Mouse (Mus musculus) C3H10T1/2 (cell line): Measurements from ENCODE around the gene Plp2. TPM values are rescaled to one million over a fixed set of nuclear protein-coding genes. Genes with fewer than 3 reads are reported as not detected.

Experiments used
- polyA plus RNA-seq, 2 experiments: library from polyadenylated mRNA; unstranded; fragments of >200 nt; fragmentation: generic; extraction: Trizol; gene quantifications; one replicate each; pipeline ENCODE4 v1.2.1; 2012; ENCODE audit warnings: missing spikeins in 2 of 2

The Plp2 gene
- polyA plus RNA-seq, result 100 to 1,000 TPM; 442 to 683 TPM

GRCm38 (mm10) chrX:7670921-7671623, at the start of gene Plp2:
TSS of gene Plp2 (minus strand) at chrX:7671390.

GRCm38 (mm10) chrX:7714135-7714899, 43.1 kb upstream of the Plp2 start, which contains the start of gene Wdr45:
TSS of gene Wdr45 (plus strand) at chrX:7714333.

GRCm38 (mm10) chrX:7696954-7697381, 25.8 kb upstream of the Plp2 start, which contains the start of gene Gpkow:
TSS of gene Gpkow (plus strand) at chrX:7697131.

GRCm38 (mm10) chrX:7680864-7681263, 9.7 kb upstream of the Plp2 start, which contains the start of gene Magix:
TSS of gene Magix (minus strand) at chrX:7681251.

GRCm38 (mm10) chrX:7657221-7657639, 14.0 kb downstream of the Plp2 start, which contains the start of gene Prickle3:
TSS of gene Prickle3 (plus strand) at chrX:7657260.

GRCm38 (mm10) chrX:7638401-7639091, 32.6 kb downstream of the Plp2 start, which contains the start of gene Syp:
TSS of gene Syp (plus strand) at chrX:7638471.

Other genes starting within 250 kb of the Plp2 start
- gene Foxp3, start 97.7 kb downstream of the Plp2 start, polyA plus RNA-seq, result under 1 TPM; 0.12 to 0.41 TPM
- 1 to 10 TPM; 1.5 to 4.1 TPM for gene Ppp1r3f, start 97.1 kb downstream of the Plp2 start, polyA plus RNA-seq
- gene Ccdc22, start 65.9 kb downstream of the Plp2 start, polyA plus RNA-seq, result 10 to 100 TPM; 26.1 to 46.2 TPM
- under 1 TPM in 1 of 2 experiments, not detected in 1; 0.01 TPM for gene Cacna1f, start 64.3 kb downstream of the Plp2 start, polyA plus RNA-seq
- gene Syp, start 32.9 kb downstream of the Plp2 start, polyA plus RNA-seq, result under 1 TPM; 0.22 to 0.81 TPM
- gene Prickle3, start 14.1 kb downstream of the Plp2 start, polyA plus RNA-seq, result under 1 TPM; 0.16 to 0.66 TPM
- gene Magix, start 9.9 kb upstream of the Plp2 start, polyA plus RNA-seq, result under 1 TPM; 0.01 to 0.20 TPM
- 10 to 100 TPM in 1 of 2 experiments, 1 to 10 TPM in 1; 2.5 to 11.5 TPM for gene Gpkow, start 25.7 kb upstream of the Plp2 start, polyA plus RNA-seq
- 10 to 100 TPM; 15.4 to 54.3 TPM for gene Wdr45, start 42.9 kb upstream of the Plp2 start, polyA plus RNA-seq
- under 1 TPM in 1 of 2 experiments, not detected in 1; 0.24 TPM for gene Gm45208, start 50.9 kb upstream of the Plp2 start, polyA plus RNA-seq
- gene Praf2, start 57.0 kb upstream of the Plp2 start, polyA plus RNA-seq, result 100 to 1,000 TPM; 113 to 154 TPM
- 1 to 10 TPM; 2.4 to 7.6 TPM for gene Ccdc120, start 79.5 kb upstream of the Plp2 start, polyA plus RNA-seq
- gene Tfe3, start 91.2 kb upstream of the Plp2 start, polyA plus RNA-seq, result 10 to 100 TPM; 32.8 to 42.6 TPM
- gene Gripap1, start 118.4 kb upstream of the Plp2 start, polyA plus RNA-seq, result 10 to 100 TPM in 1 of 2 experiments, 1 to 10 TPM in 1; 5.9 to 35.2 TPM
- gene Kcnd1, start 150.9 kb upstream of the Plp2 start, polyA plus RNA-seq, result 1 to 10 TPM in 1 of 2 experiments, under 1 TPM in 1; 0.34 to 4.5 TPM
- gene Otud5, start 170.0 kb upstream of the Plp2 start, polyA plus RNA-seq, result 10 to 100 TPM; 21.4 to 48.2 TPM
- 1 to 10 TPM in 1 of 2 experiments, under 1 TPM in 1; 0.71 to 4.9 TPM for gene Pim2, start 206.9 kb upstream of the Plp2 start, polyA plus RNA-seq
- gene Slc35a2, start 212.6 kb upstream of the Plp2 start, polyA plus RNA-seq, result 10 to 100 TPM; 14.0 to 50.6 TPM
- gene Pqbp1, start 227.9 kb upstream of the Plp2 start, polyA plus RNA-seq, result 100 to 1,000 TPM; 107 to 150 TPM
- 100 to 1,000 TPM in 1 of 2 experiments, 10 to 100 TPM in 1; 94.4 to 138 TPM for gene Timm17b, start 228.0 kb upstream of the Plp2 start, polyA plus RNA-seq
- gene Gm10491, start 236.4 kb upstream of the Plp2 start, polyA plus RNA-seq, result not detected
- not detected for gene Gm10490, start 238.2 kb upstream of the Plp2 start, polyA plus RNA-seq
- not detected for gene Pcsk1n, start 248.4 kb upstream of the Plp2 start, polyA plus RNA-seq